Mouse (Mus musculus): ENCODE results near the gene Kif16b.
A peak's percentile ranks its signal among the peaks of the same experiment; 100 is the strongest.

Kif16b gene

DNA sequence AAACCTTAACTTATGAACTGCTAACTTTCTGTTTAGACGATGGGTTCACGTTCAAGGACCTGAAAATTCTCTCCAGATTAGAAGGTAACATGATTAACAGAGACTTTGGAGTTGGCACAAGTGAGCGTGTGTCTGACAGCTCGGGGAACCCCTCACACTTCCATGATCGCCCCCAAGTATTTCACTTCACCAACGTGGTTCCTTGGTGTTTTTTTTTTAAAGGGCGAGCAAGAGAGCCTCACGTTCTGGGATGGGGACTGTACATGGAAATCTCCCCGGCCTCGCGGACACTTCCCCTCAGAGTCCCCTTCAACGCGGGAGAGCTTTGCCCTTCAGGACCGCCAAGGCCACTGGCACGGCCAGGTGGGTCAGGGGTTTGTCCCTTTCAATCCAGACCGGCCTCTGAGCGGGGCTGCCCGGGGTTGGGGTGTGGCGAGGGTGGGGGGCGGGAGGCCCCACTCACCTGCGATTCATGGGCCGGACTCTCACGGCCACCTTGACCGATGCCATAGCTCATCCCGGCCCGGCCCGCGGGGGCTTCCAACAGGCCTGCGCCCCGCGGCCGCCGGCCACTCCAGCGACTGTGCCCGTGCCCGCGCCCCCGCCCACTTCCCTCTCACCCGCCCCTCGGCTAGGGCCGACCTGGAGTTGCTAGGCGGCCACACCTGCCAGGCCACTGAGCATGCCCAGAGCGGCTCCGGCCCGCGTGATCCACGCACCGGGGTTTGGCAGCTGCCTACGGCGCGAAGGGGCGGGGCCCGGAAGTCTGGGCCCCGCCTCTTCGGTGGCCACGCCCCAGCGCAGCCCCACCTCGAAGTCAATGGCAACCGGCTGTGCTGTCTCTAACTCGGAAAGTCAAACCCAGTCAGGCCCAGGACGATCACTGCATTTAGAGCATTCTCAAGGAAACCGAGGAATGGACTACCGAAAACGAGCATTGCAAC lies at the start of gene Kif16b:
Gene Kif16b, minus strand, starts transcription at position 670 of the 944 bp plus-strand sequence.
- peak; percentile 97 for DNase-seq

DNA sequence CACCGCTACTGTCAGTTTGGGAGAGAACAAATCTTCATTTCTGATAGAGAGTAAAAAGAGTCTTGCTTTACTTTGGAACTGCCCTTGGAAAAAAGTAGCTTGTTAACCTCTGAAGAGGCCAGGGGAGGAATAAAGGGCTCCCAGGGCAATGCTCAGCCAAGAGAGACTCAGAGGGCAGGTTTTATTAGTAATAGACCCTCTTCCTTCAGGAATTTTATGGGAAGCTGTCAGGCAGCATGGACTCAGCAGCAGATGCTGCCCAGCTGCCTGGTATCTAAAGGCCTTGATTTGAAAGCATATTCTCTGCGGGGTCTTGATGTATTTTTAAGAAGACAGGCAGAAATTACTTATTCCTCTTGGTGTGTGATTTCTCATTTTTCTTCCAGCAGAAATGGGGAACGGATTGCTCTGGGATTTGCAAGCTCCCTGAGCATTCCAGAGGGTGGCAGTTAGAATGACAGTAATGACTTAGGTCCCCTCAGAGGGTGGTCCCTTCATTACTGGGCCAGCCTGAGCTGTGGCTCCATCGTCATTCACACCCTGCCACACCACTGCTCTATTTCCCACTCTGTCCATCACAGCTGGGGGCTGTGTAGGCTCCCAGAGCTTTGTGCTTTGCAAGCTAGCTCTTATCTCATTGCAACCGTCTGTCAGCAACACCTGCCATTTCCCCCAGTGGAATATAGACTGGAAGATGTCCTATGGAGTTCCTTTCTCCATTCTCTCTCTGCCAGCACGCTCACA lies 39.7 kb upstream of the Kif16b start:
- peak; percentile 8 for DNase-seq

DNA sequence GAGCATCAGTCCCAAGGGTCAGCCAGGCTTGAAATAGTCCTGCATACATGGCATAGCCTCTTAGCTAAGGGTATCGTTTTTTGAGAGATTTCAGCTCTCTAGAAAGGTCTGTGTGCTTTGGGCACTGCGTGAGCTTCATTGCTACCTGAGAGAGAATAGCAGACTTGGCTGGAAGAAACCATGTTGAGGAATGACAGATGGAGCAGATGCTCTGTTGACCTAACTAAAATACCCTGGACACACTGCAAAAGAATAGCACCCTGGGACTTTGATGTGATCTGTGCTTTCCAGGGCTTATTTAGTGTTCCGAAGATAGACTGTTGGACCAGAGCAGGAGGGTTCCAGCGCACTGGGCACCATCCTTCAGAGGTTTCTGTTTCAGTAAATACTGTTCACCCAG lies 29.1 kb upstream of the Kif16b start:
- DNase-seq = no peak

DNA sequence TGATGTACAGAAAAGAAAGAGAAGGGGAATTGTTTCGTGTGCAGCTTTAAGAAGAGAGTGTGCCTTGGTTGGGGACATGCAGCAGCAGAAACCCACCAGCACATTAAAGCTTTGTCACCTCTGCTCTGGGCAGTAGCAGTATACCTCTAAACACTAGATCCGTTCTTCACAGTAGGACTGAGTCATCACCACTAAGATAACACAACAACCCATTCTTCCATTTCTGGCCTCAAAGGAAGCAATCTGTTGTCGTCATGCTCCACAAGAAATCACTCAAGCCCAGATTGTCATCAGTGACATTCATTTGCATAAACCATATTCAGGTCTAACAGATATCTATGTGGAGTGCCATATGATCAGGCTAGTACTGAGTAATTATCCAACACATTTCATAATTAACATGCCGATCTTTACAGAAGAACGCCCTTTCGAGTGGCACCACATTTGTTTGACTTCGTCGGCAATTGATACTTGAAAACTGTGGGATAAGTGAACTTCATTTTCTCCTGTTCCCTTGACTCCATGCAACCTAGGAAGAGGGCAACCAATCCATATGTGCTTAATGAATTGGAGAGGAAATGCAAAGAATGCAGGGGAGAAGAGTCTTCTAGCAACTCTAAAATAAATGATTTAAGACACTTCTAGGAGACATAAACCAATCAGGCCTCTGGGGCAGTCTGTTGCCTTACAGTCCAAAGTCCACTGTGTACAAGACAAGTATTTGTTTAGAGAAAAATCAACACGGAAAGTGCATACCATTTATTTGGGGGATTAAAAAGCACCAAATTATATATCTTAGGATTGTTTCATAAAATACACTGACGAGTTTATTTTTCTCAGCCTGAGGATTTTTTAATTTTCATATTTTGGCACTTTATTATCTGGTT lies 28.1 kb upstream of the Kif16b start:
- DNase-seq = no peak

DNA sequence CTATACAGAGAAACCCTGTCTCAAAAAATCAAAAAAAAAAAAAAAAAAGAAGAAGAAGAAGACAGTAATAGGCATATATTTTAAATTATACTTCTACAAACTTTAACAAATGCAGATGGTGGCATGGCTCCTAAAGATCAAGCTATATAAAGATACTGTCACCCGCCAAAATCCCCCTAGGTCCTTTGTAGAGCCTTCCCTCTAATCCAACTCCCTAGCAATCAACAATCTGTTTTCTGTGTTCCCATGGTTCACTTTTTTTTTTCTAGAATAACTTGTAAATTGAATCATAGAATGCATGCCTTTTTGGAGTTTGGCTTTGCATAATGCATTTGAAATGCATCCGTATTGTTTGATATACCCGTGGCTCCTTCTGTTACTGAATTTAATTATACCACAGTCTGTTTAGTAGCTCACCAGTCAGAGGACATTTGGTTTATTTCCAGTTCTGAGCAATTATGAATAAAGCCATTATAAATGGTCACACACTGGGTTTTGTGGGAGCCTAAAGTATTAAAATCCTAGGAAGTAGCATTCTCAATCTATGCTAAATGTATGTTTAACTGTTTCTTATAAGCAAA lies 9.6 kb upstream of the Kif16b start:
- no peak for DNase-seq

DNA sequence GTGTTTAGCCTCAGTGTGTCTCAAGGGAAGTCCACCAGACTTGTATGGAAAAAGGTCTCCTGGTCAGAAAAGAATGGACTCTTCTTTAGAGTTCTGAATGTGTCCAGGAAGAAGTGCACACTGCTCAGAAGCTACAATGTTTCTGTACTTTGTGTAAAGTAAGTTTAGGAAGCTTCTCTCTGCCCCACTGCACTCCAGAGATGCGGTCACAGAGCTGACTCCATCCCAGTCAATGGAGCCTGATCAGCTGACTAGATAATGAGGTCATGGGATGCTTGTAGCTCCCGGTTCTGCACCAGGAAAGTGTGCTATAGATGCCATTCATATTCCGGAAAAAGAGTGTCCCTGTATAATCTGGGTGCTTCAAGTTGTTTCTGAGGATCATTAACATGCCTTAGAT lies 7.9 kb upstream of the Kif16b start:
- no peak for DNase-seq

DNA sequence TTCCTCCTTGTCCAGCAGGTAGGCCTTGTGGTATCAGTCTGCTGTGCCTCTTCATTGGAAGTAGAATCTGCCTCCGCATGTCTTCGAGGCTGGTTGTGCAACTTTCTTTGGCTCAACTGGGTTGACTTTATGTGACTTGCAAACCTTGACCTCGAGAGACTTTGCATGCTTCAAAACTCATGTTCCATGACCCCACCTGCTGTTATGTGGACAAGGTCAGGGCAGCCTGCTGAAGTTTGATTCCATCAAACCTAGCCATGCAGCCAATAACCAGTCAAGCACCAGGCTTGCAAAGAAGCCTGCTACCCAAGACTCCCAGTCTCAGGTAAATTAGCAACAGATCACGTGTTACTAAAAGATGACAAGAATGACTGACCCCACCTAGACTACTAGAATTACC lies 5.7 kb upstream of the Kif16b start:
- no peak for DNase-seq

DNA sequence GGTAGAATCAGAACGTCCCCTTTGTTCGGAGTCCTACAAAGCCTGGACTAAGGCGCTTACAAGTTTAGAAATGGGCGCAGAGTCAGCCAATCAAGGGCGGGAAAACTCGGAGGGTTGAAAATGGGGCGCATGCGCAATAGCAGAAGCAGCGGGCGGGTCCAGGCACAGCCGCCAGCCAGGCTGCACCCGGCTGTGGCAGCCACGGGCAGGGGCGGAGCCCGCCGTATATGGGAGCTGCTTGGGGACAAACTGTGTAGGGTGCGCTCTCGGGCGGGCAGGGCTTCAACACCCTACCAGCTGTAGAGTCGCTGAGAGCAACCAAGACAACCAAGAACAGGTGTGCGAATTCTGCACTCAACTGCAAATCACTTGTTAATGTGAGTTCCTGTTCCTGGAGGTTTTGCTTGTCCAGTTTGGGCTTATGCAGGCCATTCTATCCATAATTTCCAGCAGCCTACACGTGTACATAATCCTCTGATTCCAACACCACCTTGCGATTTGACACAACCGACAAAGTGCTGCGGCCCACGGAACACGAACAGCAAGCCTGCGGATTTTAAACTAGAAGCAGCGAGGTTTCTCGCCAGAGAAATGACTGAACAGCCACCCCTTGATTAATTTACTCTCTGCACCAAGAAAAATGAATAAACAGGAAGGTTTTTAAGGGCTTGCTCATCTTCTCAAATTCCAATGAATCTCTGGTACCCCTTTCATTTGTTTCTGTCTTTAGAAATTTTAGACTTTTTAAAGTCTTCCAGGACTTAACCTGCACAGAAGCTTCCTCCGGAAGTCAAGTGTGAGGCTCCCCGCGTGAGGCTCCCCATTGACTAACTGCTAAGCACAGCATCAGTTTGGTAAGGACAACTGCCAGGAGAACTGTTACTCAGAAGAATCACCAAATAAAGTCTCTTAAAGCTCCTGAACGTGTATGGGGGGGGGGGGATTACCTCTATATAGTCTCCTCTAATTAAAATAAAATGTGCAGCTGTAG lies 1.9 kb upstream of the Kif16b start:
- peak; percentile 96 for DNase-seq

DNA sequence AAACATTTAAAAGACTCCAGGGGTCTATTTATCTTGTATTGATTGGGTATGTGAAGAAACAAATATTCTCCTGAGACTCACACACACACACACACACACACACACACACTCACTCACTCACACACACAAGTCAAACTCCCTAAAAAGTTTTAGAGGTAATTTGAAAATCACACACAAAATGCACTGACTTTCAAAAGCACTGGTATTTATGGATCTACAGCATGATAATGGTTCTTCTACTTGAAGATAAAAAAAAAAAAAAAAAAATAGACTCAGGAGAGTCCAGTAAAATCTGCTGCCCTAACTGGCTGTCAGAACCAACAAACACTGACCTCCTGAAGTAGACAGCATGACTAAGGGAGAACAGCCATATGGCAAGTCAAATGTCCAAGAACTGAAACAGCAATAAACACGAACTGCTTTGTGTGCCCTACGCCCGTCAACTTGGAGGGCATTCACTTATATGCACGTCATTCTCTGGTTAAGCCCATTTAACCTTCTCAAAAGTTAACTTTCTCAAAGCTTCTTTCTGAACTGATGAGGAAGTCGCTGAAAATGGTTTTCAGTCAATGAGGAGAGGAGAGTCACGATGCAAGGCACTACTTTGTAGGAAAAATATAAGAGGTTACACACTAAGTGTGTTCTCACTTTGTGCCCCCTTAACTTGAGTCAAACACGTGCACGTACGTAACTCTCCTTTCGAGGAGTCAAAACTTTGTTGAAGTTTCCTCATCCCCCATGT lies 1.0 kb downstream of the Kif16b start:
- DNase-seq = no peak

DNA sequence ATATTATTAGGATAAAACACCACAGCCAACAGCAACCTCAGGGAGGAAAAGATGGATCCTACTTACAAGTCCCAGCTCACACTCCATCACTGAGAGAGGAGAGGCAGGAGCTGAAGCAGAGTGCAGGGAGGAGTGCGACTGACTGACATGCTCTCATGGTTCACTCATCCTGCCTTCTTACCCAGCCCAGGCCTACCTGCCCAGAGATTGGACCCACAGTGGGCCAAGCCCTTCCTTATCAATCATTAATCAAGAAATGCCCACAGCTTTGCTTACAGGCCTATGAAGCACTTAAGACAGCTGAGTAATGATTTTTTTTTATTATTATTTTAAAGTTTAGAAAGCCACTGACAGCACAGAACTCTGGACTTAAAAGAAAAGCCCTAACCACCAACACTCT lies 7.6 kb downstream of the Kif16b start:
- DNase-seq = peak; percentile 60

DNA sequence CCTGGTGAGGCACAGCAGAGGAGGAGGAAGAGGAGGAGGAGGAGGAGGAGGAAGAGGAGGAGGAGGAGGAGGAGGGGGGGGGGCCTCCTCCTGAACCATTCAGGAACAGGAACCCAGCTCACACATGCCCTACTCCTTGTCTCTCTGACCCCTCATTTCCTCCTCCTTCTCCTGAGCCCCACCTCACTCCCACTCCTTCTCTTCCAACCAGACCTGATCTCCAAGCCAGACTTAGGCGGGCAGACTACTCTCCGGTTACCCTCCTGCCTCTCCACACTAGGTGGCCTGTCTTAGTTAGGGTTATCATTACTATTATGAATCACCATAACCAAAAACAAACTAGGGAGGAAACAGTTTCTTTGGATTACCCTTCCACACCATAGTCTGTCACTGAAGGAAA lies 10.0 kb downstream of the Kif16b start:
- no peak for DNase-seq

DNA sequence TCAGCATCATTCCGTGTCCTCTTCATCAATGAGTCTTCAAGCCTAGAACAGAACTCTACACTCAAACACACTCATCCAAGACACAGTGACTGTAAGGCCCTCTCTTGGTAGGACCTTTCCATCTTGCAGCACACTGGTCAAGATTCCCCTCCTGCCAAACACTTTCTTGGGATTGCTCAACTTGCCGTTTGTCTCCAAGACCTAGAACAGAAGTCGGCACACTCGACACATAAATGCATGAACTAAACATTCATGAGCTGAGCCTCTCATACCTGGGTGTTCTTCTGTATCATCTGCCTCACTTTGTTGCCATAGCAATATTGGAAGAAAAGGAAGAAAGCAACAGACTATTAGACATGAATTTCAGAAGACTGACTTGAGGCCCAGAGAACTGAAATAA lies 16.9 kb downstream of the Kif16b start:
- DNase-seq = no peak

DNA sequence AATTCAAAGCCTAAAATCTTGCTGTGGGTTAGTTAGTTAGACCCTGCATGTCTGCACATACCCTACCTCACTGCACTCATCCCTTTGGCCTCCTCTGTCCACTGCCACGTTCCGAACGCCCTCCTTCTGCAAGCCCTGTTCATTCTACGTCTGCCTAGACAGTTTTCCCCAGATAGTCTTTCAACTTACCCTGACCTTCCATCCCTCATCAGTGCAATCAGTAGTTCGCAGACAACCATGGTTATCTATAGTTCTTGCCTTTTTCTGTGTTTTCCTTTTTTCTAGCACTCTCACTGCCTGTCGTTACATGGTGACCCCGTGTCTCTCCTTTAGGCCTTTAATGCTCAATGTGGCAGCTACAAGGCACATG lies 17.7 kb downstream of the Kif16b start:
- no peak for DNase-seq

DNA sequence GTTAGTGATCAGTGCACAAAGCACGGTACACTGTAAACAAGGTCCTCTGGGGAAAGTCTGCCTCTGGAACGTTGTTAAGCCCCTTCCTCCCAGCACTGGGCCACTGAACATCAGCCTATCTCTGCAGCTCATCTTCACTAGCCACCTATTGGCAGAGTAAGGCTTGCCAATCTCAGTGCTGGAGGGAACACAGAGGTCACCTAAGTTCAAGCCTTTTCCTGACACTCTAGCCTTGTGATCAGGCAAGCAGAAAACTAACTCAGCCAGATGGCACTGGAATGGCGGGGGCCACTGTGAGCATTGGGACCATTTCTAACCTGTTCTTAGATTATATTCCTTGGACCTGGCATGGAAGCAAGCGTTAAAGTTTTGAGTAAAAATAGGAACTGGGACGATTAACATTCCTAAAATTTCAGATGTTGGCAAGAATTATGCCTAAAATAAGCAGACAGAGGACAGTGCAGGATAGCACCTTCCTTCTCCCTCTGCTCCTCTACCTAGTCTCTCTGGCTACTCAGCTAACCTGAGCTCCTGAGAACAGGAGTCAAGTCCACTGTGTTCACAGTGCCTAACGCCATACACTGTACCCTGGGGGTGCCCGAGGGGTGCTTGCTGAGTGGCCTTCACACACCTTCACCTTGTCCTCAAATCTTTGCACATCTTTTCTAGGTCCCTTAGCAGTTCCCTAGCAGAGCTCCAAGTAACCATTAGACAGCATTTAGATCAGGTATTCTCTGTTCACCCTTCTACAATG lies 18.3 kb downstream of the Kif16b start:
- peak; percentile 67 for DNase-seq

DNA sequence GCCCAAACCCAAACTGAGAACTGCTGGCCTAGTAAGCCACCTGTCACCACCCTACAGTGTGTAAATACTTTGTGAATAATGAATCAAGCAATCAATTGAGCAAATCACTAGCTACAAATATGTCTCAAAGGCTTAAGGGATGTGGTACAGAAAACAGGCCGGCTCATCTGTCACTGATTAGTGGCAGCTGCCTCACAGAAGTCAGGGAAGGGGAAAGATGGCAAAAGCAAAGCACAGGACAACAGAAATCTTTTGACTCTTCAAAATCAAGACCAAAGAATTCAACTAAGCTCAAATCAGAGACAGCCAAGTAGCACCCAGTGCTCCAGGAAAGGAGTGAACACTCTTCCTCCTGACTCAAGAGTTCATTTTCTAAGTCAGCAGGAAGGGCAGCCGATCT lies 18.9 kb downstream of the Kif16b start:
- no peak for DNase-seq

DNA sequence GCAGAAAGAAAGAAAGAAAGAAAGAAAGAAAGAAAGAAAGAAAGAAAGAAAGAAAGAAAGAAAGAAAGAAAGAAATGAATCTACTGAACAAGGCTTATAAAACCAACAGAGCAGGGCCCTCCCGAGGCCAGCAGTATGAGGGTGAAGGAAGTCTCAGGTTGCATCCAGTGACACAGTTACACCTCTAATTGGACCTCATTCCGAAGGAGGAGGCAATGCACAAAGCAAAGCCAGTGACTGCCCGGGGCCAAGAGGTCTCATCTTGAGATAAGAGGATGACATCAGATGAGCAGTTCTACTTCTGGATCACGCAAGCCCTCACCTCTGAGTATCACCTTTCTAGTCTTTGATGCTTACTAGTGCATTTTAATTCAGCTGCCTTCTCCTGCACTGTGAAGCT lies 20.2 kb downstream of the Kif16b start:
- DNase-seq = no peak

DNA sequence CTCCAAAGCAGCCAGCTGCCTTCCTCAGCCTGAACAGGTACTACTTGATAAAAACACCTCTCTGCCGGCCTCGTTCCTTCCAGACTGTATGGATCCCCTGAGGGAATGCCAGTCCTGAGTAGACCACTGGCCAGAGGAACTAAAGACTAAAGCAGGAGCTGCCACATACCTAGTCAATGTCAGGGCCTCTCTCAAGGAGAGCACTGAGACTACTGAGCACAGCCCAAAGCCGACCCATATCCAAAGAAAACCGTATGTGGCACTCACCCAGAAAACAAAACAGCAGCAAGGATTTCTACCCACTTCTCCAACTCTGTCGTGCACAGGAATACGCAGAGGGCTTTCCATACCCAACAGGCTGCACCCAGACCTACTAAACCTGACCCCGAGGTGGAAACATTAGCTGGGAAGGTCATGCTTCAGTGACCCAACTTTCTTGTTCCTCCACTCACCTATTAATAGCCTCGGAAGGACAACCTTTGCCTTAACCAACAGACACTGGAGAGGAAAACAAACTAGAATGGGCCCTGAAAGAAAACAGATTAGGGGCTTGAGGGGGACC lies 22.0 kb downstream of the Kif16b start:
- DNase-seq = peak; percentile 66

DNA sequence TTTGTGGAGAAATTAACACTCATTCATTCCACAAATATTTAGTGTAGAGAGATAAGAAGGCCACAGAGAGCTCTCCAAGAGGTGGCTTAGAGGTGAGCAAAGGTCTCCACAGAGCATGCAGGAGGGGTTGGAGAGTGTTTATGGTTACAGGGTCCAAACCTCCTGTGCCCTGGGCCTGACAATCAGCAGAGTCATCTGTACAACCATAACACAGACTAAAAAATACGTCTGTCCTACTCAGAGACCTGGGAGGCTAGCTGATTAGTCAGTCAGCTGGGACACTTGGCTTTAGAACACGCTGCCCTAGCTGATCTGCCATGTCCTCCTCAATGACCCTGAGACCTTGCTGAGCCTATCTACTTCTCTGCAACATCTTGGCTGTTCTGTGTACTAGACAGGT lies 24.7 kb downstream of the Kif16b start:
- no peak for DNase-seq

DNA sequence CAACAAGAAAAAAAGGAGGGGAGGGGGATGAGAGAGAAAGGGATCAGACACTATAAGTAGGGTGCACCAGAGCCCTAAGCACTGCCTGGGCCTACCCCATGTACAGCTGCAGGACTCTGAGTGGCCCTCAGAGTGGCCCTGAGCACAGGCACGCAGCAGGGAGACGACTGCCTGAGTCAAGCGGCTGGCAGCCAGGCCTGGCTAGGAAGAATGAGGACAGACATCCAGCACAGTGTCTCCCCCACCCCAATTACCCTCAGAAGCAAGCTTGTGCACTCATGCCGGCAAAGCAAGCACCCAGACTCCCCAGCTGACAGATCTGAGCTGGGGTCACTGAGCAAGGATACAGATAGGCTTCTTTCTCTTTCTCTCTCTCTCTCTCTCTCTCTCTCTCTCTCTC lies 25.4 kb downstream of the Kif16b start:
- no peak for DNase-seq

DNA sequence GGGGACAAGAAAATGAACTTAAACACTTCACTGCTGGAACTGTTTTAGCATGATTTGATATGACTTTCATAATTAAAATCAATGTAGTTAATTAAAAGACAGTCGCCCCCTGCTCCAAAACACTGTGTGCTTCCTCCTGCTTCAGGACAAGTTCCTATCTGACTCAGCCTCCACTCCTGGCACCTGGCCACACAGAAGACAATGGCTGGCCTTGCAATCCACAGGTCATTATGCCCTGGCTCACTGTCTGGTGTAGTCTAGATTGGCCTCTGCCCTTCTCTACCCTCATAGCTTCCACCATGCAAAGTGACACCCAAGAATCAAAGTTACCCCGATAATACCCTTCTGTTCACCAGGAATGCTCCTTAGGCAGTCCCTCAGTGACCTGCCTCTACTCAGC lies 26.8 kb downstream of the Kif16b start:
- peak; percentile 66 for DNase-seq
